Mouse (Mus musculus): Measurements from ENCODE around the gene Trpt1. TPM values are rescaled to one million over a fixed set of nuclear protein-coding genes. Genes with fewer than 3 reads are reported as not detected.
A peak's percentile ranks its signal among the peaks of the same experiment; 100 is the strongest.

The Trpt1 gene
- 22.2 and 29.8 TPM in 2 replicates for polyA plus RNA-seq (2014; fragmentation: Nextera tagmentation; extraction: Ambion mirVana)

DNA sequence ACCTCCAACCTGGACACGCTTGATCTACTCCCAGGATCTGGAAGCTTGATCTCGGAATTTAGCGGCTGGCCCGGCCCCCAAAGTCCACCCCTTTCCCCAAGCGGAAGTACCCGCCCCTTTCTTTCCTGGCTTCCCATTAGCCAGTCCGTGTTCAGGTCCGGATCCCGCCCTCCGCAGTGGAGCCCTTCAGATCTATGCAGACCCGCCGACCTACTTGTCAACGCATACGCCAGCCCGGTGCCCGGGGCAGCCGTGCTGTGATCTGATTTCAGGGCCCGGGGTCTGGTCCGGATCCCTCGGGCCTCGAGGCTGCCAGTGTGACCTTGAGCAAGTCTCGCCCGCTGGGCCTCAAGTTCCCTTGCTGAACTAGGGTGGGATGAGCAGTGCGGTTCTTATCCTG lies at the start of gene Trpt1, which contains the start of gene Nudt22:
Trpt1 (plus strand) TSS at position 126 of the 400 bp plus-strand sequence.
Nudt22 (minus strand) TSS at position 112 of the 400 bp plus-strand sequence.
- H3K4me2 ChIP-seq (ENCODE audit: low read depth, low read length): peak within 1 kb of the TSS; percentile 80
- no peaks in the 10 kb centered on the region; the same call in 1 of the 2 replicates for H3K36me3 ChIP-seq (ENCODE audit: control insufficient read depth, insufficient read depth, low read length)
- H3K27me3 ChIP-seq (ENCODE audit: control insufficient read depth, insufficient read depth, low read length): no peaks in the 10 kb centered on the region
- H3K9ac ChIP-seq (replicated peaks; ENCODE audit: low read depth, low read length): peak within 1 kb of the TSS; percentile 59
- H3K4me1 ChIP-seq (ENCODE audit: control insufficient read depth, insufficient read depth, low read length): peaks cover 27% of the 10 kb centered on the region
- no peaks in the 10 kb centered on the region for H3K9me3 ChIP-seq (ENCODE audit: control insufficient read depth, low read length)
- peak; percentile 70 for ATAC-seq (ENCODE audit: low read depth)
- WGBS: under 1% methylated on average over 24 of the region's 24 CpGs
- peak within 1 kb of the TSS; percentile 40 for H3K27ac ChIP-seq (ENCODE audit: low read depth, low read length)
- peak within 1 kb of the TSS; percentile 51 for H3K4me3 ChIP-seq (ENCODE audit: low read depth, low read length)

GRCm38 (mm10) chr19:6947742-6948141 lies 48.2 kb upstream of the Trpt1 start:
- Histone ChIP-seq H3K36me3 (ENCODE audit: control insufficient read depth, insufficient read depth, low read length) (no peaks in the 10 kb centered on the region), H3K9me3 (ENCODE audit: control insufficient read depth, low read length) (no peaks in the 10 kb centered on the region), H3K4me2 (ENCODE audit: low read depth, low read length) (no peak overlapping the region), H3K4me3 (ENCODE audit: low read depth, low read length) (no peak overlapping the region), H3K4me1 (ENCODE audit: control insufficient read depth, insufficient read depth, low read length) (peaks cover 11% of the 10 kb centered on the region; the same call in 1 of the 2 replicates), H3K9ac (replicated peaks; ENCODE audit: low read depth, low read length) (no peak overlapping the region), H3K27ac (ENCODE audit: low read depth, low read length) (no peak overlapping the region), H3K27me3 (ENCODE audit: control insufficient read depth, insufficient read depth, low read length) (no peaks in the 10 kb centered on the region)
- ATAC-seq (ENCODE audit: low read depth): no peak
- WGBS: 55% methylated on average over 4 of the region's 4 CpGs

- Histone ChIP-seq H3K9ac (replicated peaks; ENCODE audit: low read depth, low read length) (no peak overlapping the region), H3K36me3 (ENCODE audit: control insufficient read depth, insufficient read depth, low read length) (no peaks in the 10 kb centered on the region), H3K27me3 (ENCODE audit: control insufficient read depth, insufficient read depth, low read length) (no peaks in the 10 kb centered on the region), H3K4me2 (ENCODE audit: low read depth, low read length) (no peak overlapping the region), H3K4me3 (ENCODE audit: low read depth, low read length) (no peak overlapping the region), H3K27ac (ENCODE audit: low read depth, low read length) (no peak overlapping the region), H3K9me3 (ENCODE audit: control insufficient read depth, low read length) (no peaks in the 10 kb centered on the region), H3K4me1 (ENCODE audit: control insufficient read depth, insufficient read depth, low read length) (peaks cover 10% of the 10 kb centered on the region; the same call in 1 of the 2 replicates)
- ATAC-seq (ENCODE audit: low read depth): no peak
- 68% methylated on average over 4 of the region's 4 CpGs for WGBS
Observed at GRCm38 (mm10) chr19:6948186-6948585, 47.7 kb upstream of the Trpt1 start.

DNA sequence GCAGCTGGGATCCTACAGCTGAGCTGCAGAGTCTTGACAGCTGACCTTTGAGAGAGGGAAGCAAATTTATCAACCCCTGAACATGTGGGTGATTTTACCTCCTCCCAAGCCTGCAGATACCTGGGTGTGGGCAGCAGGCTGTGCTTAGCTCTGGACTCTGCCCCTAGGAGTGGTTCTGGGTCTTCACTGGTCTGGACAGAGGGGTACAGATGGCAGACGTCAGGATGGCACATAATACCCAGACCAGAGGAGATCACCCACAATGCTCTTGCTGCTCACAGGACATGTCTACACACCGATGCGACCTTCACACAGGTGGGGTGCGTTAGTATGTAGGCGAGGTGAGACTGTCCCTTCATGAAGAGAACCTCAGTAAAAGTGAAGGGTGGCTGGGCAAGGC lies 46.4 kb upstream of the Trpt1 start:
- H3K27me3 ChIP-seq (ENCODE audit: control insufficient read depth, insufficient read depth, low read length): no peaks in the 10 kb centered on the region
- H3K36me3 ChIP-seq (ENCODE audit: control insufficient read depth, insufficient read depth, low read length): no peaks in the 10 kb centered on the region
- no peak overlapping the region for H3K9ac ChIP-seq (replicated peaks; ENCODE audit: low read depth, low read length)
- no peak for ATAC-seq (ENCODE audit: low read depth)
- WGBS: 95% methylated on average over 5 of the region's 5 CpGs
- no peak overlapping the region for H3K4me2 ChIP-seq (ENCODE audit: low read depth, low read length)
- H3K4me3 ChIP-seq (ENCODE audit: low read depth, low read length): no peak overlapping the region
- H3K9me3 ChIP-seq (ENCODE audit: control insufficient read depth, low read length): no peaks in the 10 kb centered on the region
- H3K4me1 ChIP-seq (ENCODE audit: control insufficient read depth, insufficient read depth, low read length): peaks cover 10% of the 10 kb centered on the region; the same call in 1 of the 2 replicates
- H3K27ac ChIP-seq (ENCODE audit: low read depth, low read length): no peak overlapping the region

DNA sequence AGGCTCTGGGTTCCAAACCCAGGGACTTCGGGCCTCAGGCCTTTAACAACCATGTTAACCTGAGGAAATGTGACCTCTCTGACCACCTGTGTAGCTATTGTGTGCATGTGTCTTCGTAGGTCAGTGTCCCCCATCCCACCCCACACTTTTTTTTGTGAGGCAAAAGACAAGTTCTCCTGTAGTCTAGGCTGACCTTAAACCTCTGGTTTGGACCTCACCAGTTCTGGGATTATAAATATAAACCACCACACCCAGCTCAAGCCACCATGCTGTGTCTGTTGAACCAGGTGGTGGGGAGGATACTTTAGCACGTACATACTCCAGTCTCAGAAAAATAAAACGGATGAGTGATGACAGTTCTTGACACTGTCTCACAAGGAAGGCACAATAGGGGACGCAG lies 46.0 kb upstream of the Trpt1 start:
- no peak for ATAC-seq (ENCODE audit: low read depth)
- peaks cover 10% of the 10 kb centered on the region; the same call in 1 of the 2 replicates for H3K4me1 ChIP-seq (ENCODE audit: control insufficient read depth, insufficient read depth, low read length)
- WGBS: 42% methylated on average over 5 of the region's 5 CpGs
- peak overlapping the region; percentile 72 for H3K9ac ChIP-seq (replicated peaks; ENCODE audit: low read depth, low read length)
- H3K4me3 ChIP-seq (ENCODE audit: low read depth, low read length): peak overlapping the region; percentile 43
- no peaks in the 10 kb centered on the region for H3K27me3 ChIP-seq (ENCODE audit: control insufficient read depth, insufficient read depth, low read length)
- H3K36me3 ChIP-seq (ENCODE audit: control insufficient read depth, insufficient read depth, low read length): no peaks in the 10 kb centered on the region
- no peaks in the 10 kb centered on the region for H3K9me3 ChIP-seq (ENCODE audit: control insufficient read depth, low read length)
- H3K27ac ChIP-seq (ENCODE audit: low read depth, low read length): peak overlapping the region; percentile 88; the same call in 1 of the 2 replicates
- H3K4me2 ChIP-seq (ENCODE audit: low read depth, low read length): peak overlapping the region; percentile 97

DNA sequence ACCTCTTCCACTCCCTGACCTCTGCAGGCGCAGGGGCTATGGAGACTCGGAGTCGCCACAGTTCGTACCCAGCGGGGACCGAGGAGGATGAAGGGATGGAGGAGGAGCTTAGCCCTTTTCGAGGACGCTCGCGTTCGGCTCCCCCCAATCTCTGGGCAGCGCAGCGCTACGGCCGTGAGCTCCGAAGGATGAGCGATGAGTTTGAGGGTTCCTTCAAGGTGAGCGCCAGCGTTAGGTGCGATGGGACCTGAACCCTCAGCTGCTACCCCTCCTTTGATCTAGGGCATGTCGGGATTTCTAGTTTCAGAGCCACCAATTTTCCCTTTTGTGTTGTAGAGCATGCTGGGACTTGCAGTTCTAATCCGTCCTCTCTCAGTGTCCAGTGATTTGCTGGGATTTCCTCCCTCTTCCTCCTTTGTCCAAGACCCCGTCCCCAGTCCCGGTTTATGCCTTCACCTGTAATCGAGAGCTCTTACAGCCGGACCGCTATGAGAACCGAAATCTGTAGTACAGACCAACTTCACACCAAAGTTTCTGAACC lies 45.2 kb upstream of the Trpt1 start:
- Histone ChIP-seq H3K36me3 (ENCODE audit: control insufficient read depth, insufficient read depth, low read length) (peaks cover 4% of the 10 kb centered on the region; the same call in 1 of the 2 replicates), H3K9ac (replicated peaks; ENCODE audit: low read depth, low read length) (peak overlapping the region; percentile 72), H3K27me3 (ENCODE audit: control insufficient read depth, insufficient read depth, low read length) (no peaks in the 10 kb centered on the region), H3K27ac (ENCODE audit: low read depth, low read length) (peak overlapping the region; percentile 88), H3K9me3 (ENCODE audit: control insufficient read depth, low read length) (no peaks in the 10 kb centered on the region), H3K4me2 (ENCODE audit: low read depth, low read length) (peak overlapping the region; percentile 97), H3K4me3 (ENCODE audit: low read depth, low read length) (peak overlapping the region; percentile 43), H3K4me1 (ENCODE audit: control insufficient read depth, insufficient read depth, low read length) (peaks cover 10% of the 10 kb centered on the region; the same call in 1 of the 2 replicates)
- ATAC-seq (ENCODE audit: low read depth): peak; percentile 44
- WGBS: under 1% methylated on average over 28 of the region's 28 CpGs

DNA sequence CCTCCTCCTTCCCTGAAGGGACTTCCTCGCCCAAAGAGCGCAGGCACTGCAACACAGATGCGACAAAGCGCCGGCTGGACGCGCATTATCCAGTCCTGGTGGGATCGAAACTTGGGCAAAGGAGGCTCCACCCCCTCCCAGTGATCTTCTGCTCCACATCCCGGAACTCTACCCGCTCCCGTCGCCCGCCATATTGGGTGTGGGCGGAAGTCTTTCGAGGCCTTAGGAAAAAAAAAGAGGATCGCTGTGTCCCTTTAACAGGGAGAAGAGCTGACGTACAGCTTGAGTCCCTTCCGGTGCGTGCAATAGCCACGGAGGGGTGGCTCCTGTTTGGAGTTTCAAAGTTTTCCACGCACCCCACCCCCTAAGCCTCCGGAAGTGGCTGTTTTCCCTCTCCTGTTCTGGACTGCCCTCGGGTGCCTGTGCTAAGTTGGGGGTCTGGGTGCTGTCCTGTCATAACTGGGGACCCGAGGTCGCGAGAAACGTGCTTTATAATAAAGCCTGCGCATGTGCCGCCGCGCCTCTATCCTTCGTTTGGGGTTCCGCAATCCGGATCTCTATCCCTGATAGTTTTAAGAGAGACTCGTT lies 44.5 kb upstream of the Trpt1 start:
- Histone ChIP-seq H3K9me3 (ENCODE audit: control insufficient read depth, low read length) (no peaks in the 10 kb centered on the region), H3K4me2 (ENCODE audit: low read depth, low read length) (peak overlapping the region; percentile 97), H3K27me3 (ENCODE audit: control insufficient read depth, insufficient read depth, low read length) (no peaks in the 10 kb centered on the region), H3K9ac (replicated peaks; ENCODE audit: low read depth, low read length) (peak overlapping the region; percentile 72), H3K4me3 (ENCODE audit: low read depth, low read length) (peak overlapping the region; percentile 43), H3K27ac (ENCODE audit: low read depth, low read length) (peak overlapping the region; percentile 88), H3K4me1 (ENCODE audit: control insufficient read depth, insufficient read depth, low read length) (peaks cover 10% of the 10 kb centered on the region; the same call in 1 of the 2 replicates), H3K36me3 (ENCODE audit: control insufficient read depth, insufficient read depth, low read length) (peaks cover 8% of the 10 kb centered on the region; the same call in 1 of the 2 replicates)
- ATAC-seq (ENCODE audit: low read depth): peak; percentile 85
- under 1% methylated on average over 35 of the region's 35 CpGs for WGBS

DNA sequence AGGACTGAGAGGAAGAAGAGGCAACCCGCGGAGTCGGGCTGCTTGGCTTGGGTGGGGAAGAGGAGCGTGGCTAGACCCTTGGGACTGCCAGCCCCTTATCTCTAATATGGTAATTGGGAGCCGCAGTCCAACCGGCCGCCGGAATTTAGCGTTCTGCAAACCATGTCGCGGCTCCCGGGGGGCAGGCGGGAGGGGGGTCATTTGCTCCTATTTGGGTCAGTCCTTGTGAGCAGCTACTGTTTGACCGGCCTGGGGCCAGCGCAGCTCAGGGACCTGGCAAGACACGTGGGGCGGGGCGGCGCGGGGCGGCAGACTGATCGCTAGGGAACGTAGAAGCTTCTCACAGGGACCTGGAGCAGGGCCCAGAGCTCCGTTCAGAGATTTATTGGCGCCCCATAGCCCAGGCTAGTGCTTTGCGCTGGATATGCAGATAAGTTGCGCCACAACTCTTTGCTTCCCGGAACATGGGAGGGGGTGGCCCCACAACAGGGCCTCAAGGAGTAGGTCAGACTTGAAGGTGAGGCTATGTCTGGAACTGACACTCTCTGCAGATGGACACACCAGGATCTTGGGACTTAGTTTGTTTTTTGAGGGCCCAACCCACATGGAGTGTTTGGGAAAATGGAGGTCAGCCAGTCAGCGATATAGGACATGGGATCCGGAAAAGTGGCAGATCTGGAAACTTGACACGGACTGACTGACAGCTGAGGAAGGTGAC lies 43.8 kb upstream of the Trpt1 start:
- H3K9me3 ChIP-seq (ENCODE audit: control insufficient read depth, low read length): no peaks in the 10 kb centered on the region
- WGBS: 3% methylated on average over 31 of the region's 31 CpGs
- H3K36me3 ChIP-seq (ENCODE audit: control insufficient read depth, insufficient read depth, low read length): peaks cover 8% of the 10 kb centered on the region; the same call in 1 of the 2 replicates

More for the DNA sequence above, 43.8 kb upstream of the Trpt1 start:
- Histone ChIP-seq H3K9ac (replicated peaks; ENCODE audit: low read depth, low read length) (peak overlapping the region; percentile 72), H3K4me3 (ENCODE audit: low read depth, low read length) (peak overlapping the region; percentile 43), H3K27ac (ENCODE audit: low read depth, low read length) (peak overlapping the region; percentile 88), H3K27me3 (ENCODE audit: control insufficient read depth, insufficient read depth, low read length) (no peaks in the 10 kb centered on the region), H3K4me1 (ENCODE audit: control insufficient read depth, insufficient read depth, low read length) (peaks cover 10% of the 10 kb centered on the region; the same call in 1 of the 2 replicates), H3K4me2 (ENCODE audit: low read depth, low read length) (peak overlapping the region; percentile 97)
- peak; percentile 54 for ATAC-seq (ENCODE audit: low read depth)

Measured in neural tube, embryonic 14.5 days (tissue).